Mouse (Mus musculus) kidney, postnatal 36 days (tissue): ENCODE data around the gene Jph3.

Experiments used
- DNase-seq, 2 experiments: peaks; one replicate each; pipeline ENCODE4 v3.0.0; 2021 to 2022; ENCODE audit warnings: mixed read lengths in 2 of 2

Jph3 gene

DNA sequence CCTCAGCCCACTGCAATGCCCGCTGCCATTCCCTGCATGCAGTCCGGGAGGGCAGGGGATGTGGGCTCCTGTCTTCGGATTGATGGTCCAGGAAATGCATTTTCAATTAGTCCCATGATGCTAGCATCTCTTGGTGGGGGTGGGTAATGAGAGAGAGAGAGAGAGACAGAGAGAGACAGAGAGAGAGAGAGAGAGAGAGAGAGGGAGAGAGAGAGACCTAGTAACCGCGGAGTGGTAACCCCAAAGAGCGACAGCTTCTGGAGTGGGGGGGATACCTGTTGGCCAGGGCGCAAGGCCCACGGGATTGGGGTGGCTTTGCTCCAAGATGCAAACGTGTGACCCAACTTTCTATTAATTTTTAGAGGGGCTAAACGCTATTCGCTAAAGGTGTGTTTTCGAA, at the start of gene Jph3:
Gene Jph3, plus strand, starts transcription at position 301 of the 400 bp plus-strand sequence.
- no peak for DNase-seq

- no peak for DNase-seq
Observed at GRCm38 (mm10) chr8:121680896-121681295, 48.5 kb upstream of the Jph3 start.

GRCm38 (mm10) chr8:121681457-121681856, 48.0 kb upstream of the Jph3 start:
- DNase-seq: no peak

DNA sequence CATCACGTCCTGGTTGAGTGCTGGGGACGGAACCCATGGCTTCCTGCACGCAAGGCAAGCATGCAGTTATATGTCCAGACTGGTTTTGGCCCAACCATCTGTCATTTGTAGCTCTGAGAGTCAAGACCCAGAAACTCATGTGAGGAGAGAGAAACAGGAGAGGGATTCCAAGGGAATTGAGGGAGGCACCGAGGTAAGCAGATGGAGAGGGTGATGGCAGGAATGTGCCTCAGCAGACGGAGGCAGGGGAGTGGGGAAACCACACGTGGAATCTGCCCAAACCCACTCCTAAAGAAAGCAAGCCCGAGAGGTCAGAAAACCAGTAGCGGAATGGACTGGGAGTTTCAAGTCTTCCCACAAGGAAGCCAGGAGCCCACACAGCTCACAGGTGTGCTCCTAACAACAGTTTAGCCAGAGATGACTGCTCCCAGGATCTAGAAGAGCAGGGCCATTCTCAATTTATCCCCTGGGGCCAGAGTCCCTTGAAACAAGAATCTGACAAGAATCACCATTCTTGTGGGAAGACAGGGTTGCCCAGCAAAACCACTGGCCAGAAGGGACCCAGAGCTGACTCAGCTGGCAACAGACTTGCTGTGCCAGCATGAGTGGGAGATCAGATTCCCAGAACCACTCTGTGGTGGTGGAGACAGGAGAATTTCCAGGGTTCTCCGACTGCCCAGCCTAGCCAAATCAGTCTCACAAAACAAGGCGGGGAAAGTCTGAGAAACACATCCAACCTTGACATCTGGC, 46.2 kb upstream of the Jph3 start:
- DNase-seq: no peak

GRCm38 (mm10) chr8:121685419-121685818, 44.0 kb upstream of the Jph3 start:
- DNase-seq: peak; percentile 74 to 93

GRCm38 (mm10) chr8:121687455-121688161, 41.8 kb upstream of the Jph3 start:
- no peak for DNase-seq

DNA sequence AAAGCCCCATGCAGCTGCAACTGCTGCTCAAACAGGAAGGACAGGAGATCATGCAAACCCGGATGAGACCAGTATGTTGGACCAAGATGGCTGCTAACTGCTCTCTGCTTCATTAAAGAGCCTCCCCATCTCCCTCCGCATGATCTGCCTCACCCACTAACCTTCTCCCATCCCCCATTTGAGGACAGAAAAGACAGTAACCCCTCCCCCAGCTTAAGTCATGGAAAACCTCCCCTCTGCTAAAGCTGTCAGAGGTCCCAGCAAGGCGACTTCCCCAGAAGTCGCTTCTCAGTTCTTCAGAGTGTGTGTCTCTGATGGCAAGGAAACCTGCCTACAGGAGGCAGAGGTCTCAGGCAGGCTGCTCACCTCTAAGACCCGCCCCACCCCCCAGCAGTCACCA, 40.9 kb upstream of the Jph3 start:
- no peak for DNase-seq

DNA sequence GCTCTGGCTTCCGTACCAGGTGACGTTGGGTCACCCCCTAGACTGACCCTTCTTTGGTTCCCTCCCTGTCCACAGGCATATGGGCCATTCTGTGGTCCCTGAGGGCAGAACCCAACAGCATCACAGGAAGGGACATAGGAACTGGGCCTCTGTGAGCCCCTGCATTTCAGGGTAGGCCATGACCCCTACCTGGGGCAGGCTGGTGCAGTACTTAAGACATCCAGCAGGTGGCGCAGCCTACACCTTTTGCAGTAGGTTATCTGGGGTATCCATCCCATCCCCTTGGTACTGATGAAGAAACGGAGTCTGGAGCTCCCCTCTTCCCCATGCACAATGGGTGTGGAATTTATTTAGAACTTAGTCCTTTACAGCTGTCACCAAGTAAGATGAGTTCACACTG, 35.0 kb upstream of the Jph3 start:
- DNase-seq: peak; percentile 39 to 78

GRCm38 (mm10) chr8:121695585-121696184, 33.7 kb upstream of the Jph3 start:
- DNase-seq: peak; percentile 92 to 93

GRCm38 (mm10) chr8:121697735-121698614, 31.4 kb upstream of the Jph3 start:
- DNase-seq: no peak

- no peak for DNase-seq
Observed at GRCm38 (mm10) chr8:121698615-121699101, 30.8 kb upstream of the Jph3 start.

- DNase-seq: no peak
Observed at GRCm38 (mm10) chr8:121699936-121700335, 29.5 kb upstream of the Jph3 start.

- DNase-seq: no peak
Observed at GRCm38 (mm10) chr8:121705174-121705573, 24.2 kb upstream of the Jph3 start.

DNA sequence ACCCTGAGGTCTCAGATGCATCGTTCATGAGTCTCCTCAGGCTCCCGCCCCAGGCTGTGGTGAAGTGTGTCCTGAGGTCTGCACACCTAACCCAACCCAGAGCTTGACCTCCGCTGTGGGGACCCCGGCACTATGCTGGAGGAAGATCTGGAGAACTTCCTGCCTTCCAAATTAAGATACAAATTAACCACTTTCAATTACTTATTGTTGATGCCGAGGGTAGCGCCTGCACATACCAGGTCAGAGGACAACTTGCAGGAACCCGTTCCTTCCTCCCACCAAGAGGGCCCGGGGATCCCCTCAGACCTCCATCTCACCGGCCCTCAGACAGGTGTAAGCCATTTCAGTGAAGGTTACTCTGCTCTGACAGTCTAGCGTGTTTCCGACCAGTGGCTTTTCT, 22.5 kb upstream of the Jph3 start:
- DNase-seq: peak in 1 of 2 experiments; percentile 25

GRCm38 (mm10) chr8:121708406-121708805, 21.0 kb upstream of the Jph3 start:
- peak; percentile 69 to 76 for DNase-seq

- no peak for DNase-seq
Observed at GRCm38 (mm10) chr8:121717502-121717901, 11.9 kb upstream of the Jph3 start.

GRCm38 (mm10) chr8:121717982-121718425, 11.4 kb upstream of the Jph3 start:
- DNase-seq: peak; percentile 90 to 92

- no peak for DNase-seq
Observed at GRCm38 (mm10) chr8:121718925-121719324, 10.5 kb upstream of the Jph3 start.

DNA sequence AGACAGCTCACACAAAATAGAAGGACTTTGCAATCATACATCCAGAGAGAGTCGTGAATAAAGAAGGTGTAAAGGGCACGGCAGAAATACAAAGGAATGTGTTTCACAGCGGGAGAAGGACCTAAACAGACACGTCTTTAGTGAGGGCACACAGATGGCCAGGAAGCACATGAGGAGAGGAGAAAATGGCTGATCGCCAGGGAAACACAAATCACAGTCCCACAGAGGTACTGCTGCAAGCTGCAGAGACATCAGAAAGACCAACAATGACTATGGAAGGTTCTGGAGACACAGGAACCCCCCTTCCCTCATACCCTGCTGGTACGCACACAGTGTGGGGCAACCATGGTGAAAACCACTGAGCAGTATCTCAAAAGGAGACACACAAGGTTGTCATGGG, 8.4 kb upstream of the Jph3 start:
- no peak for DNase-seq

GRCm38 (mm10) chr8:121723846-121724245, 5.6 kb upstream of the Jph3 start:
- no peak for DNase-seq

GRCm38 (mm10) chr8:121727164-121727563, 2.3 kb upstream of the Jph3 start:
- DNase-seq: no peak

GRCm38 (mm10) chr8:121729754-121730153, 331 bp downstream of the Jph3 start:
- no peak for DNase-seq

GRCm38 (mm10) chr8:121730170-121730569, 747 bp downstream of the Jph3 start:
- no peak for DNase-seq
